Mouse (Mus musculus): Measurements from ENCODE around the gene Mfsd4b1.

Mfsd4b1 gene

DNA sequence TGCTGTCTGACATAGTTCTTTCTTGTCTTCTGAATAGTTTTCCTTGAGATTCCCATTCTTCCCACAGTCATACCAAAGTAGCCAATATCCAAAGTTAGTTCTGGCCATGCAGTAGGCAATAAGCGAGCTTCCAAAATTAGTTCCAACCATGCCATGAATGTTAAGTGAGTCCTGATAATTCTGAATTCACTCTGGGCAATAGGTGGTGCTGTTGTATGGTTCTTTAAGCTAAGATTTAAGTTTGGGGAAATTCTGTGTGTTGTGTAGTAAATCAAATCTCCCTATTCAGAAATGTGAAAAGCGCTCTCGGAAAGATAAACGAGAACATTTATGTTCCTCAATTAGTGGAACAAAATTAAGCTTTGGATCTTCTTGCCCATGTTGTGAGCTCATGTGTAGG lies 66.8 kb downstream of the Mfsd4b1 start:
- DNase-seq: peak; percentile 19

DNA sequence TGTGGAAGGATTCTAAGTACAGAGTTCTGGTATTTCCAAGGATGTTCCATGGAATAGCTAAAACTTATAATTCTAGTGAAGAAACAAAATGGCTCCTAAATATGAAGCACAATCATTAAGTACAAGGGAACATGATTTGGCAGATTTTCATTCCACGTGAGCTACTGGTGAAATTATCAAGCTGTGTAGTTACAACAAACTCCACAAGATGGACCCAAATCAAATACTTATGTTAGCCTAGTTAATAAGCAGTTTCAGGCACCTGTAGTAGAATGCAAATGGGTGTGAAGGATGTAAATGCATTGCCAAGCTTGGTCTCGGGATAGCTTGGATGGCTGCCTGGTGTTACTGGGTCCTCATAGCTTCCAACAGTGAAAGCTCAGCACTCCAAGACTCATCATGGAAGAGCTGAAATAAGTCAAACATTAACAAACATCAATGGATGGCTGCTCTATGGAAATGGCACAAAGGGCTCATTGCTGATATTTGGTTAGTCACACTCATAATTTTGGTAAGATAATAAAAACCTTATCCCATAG lies 68.7 kb downstream of the Mfsd4b1 start:
- no peak for DNase-seq

DNA sequence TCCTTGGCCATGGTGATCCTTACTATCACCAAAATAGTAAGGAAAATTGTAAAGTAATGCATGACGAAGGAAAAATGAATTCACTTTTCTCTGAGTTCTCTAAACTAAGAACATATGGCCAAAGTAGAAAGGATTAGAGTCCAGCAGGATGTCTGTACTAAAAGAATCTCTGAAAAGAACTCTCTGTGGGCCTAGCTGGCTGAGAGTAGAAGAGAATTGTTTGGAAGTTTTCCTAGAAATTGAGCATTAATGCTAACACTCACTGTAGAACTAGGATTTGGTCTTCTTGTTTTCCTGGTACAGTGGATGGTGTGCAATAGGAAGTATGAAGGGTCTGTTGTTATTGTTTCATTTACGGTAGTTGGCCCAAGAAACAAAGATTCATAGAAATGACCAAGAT lies 69.9 kb downstream of the Mfsd4b1 start:
- DNase-seq: no peak

Data from cerebellum, adult 9-10 months (tissue).